Comparison of ENCODE assay signal across 15 mouse cellular contexts in the genomic region with DNA sequence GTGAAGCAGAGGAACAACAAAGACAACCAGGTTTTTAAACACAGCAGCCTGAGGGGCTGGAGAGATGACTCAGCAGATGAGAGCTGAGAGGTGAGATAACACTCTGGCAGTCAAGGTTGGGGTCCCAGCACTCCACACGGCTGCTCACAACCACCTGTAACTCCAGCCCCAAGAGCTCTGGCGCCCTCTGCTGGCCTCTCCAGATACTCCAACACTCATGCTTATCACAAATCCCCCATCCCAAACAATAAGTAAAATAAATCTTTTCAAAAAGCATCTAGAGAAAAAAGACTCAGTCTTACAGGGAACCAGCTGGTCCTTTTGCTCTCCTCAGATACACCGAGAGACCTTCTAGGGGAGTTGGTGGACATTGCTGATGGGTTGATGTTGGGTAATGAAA. TPM values are rescaled to one million over a fixed set of nuclear protein-coding genes. Genes with fewer than 3 reads are reported as not detected.
DNase-seq lines count a peak whose midpoint lies in the region; ATAC-seq and TF ChIP-seq lines count a peak whose summit lies in the region.
"Had no signal": no experiment of that assay in that cellular context is flagged by ENCODE, and none has a peak within 500 bp of the region (broad histone marks: within the 10 kb centered on the region; RNA-seq: fewer than 3 reads in every experiment).

No protein-coding gene starts in this region.

- 82% methylated on average over 3 of the region's 3 CpGs for WGBS in intestine, postnatal 0 days
- 75% methylated on average over 3 of the region's 3 CpGs for WGBS in intestine, embryonic 16.5 days
- WGBS in lung, postnatal 0 days, result 73% methylated on average over 3 of the region's 3 CpGs

- no peak overlapping the region for H3K27ac ChIP-seq in intestine, postnatal 0 days (ENCODE audit: low read depth, low read length)
- H3K27ac ChIP-seq in intestine, embryonic 16.5 days (ENCODE audit: low read length), result no peak overlapping the region
- no peak overlapping the region for H3K27ac ChIP-seq in lung, postnatal 0 days (ENCODE audit: low read length)
- H3K27ac ChIP-seq: hindbrain, embryonic 14.5 days; kidney, embryonic 15.5 days; midbrain, embryonic 10.5 days had no signal

- TF ChIP-seq EP300 in lung, postnatal 0 days (IDR thresholded peaks at IDR 0.05), result no peak

- H3K4me3 ChIP-seq in intestine, postnatal 0 days (ENCODE audit: low read depth, low read length), result no peak overlapping the region
- H3K4me3 ChIP-seq in intestine, embryonic 16.5 days (ENCODE audit: low read length), result no peak overlapping the region
- H3K4me3 ChIP-seq in lung, postnatal 0 days (ENCODE audit: low read depth, low read length), result no peak overlapping the region
- H3K4me3 ChIP-seq: kidney, embryonic 15.5 days; midbrain, embryonic 10.5 days had no signal

- ATAC-seq in intestine, postnatal 0 days, result no peak
- no peak for ATAC-seq in intestine, embryonic 16.5 days
- no peak for ATAC-seq in lung, postnatal 0 days

- 0 out of 2 replicates have a peak, but pooled peaks cover 4% of the 10 kb centered on the region for H3K9me3 ChIP-seq in intestine, postnatal 0 days (ENCODE audit: control insufficient read depth)
- peaks cover 3% of the 10 kb centered on the region; the same call in 1 of the 2 replicates for H3K9me3 ChIP-seq in intestine, embryonic 16.5 days (ENCODE audit: control insufficient read depth, low read length)
- no peaks in the 10 kb centered on the region for H3K9me3 ChIP-seq in lung, postnatal 0 days (ENCODE audit: low read length)
- H3K9me3 ChIP-seq: kidney, embryonic 15.5 days had no signal

- H3K27me3 ChIP-seq in intestine, postnatal 0 days (replicated peaks; ENCODE audit: control insufficient read depth, insufficient read depth, low read length), result no peaks in the 10 kb centered on the region
- no peaks in the 10 kb centered on the region for H3K27me3 ChIP-seq in intestine, embryonic 16.5 days (replicated peaks; ENCODE audit: control insufficient read depth, insufficient read depth, low read length)
- H3K27me3 ChIP-seq in lung, postnatal 0 days (replicated peaks; ENCODE audit: insufficient read depth, low read length), result no peaks in the 10 kb centered on the region
- no peaks in the 10 kb centered on the region for H3K27me3 ChIP-seq in splenic B cell, adult 2 months (ENCODE audit: control insufficient read depth, insufficient read depth, low read length, poor library complexity, severe bottlenecking)
- H3K27me3 ChIP-seq: kidney, embryonic 15.5 days had no signal

- H3K36me3 ChIP-seq in intestine, postnatal 0 days (ENCODE audit: control insufficient read depth, insufficient read depth), result no peaks in the 10 kb centered on the region
- H3K36me3 ChIP-seq in intestine, embryonic 16.5 days (ENCODE audit: control insufficient read depth, insufficient read depth, low read length), result no peaks in the 10 kb centered on the region
- no peaks in the 10 kb centered on the region for H3K36me3 ChIP-seq in lung, postnatal 0 days (ENCODE audit: insufficient read depth, low read length)
- H3K36me3 ChIP-seq in splenic B cell, adult 2 months (ENCODE audit: control insufficient read depth, insufficient read depth, low read length, poor library complexity, severe bottlenecking), result no peaks in the 10 kb centered on the region
- H3K36me3 ChIP-seq: kidney, embryonic 15.5 days; midbrain, embryonic 10.5 days had no signal

- no peak overlapping the region for H3K4me2 ChIP-seq in intestine, postnatal 0 days (replicated peaks; ENCODE audit: low read depth)
- H3K4me2 ChIP-seq in intestine, embryonic 16.5 days (ENCODE audit: low read depth, low read length), result no peak overlapping the region
- H3K4me2 ChIP-seq in lung, postnatal 0 days (replicated peaks; ENCODE audit: low read depth, low read length), result no peak overlapping the region
- H3K4me2 ChIP-seq: hindbrain, embryonic 14.5 days; kidney, embryonic 15.5 days had no signal

- TF ChIP-seq CTCF in intestine, postnatal 0 days (IDR thresholded peaks at IDR 0.05; ENCODE audit: low read depth), result peak; percentile 50
- TF ChIP-seq CTCF in lung, postnatal 0 days (IDR thresholded peaks at IDR 0.05), result 0 out of 2 replicates have a peak, but pooled peaks have one; percentile 8

- no peak for DNase-seq in lung, postnatal 0 days (ENCODE audit: low spot score)
- DNase-seq in lung, postnatal 36 days, result no peak
- peak; percentile 43 for DNase-seq in ES-CJ7 (ENCODE audit: low read depth, low spot score)
- DNase-seq in splenic B cell, adult 2 months (ENCODE audit: low read depth, low spot score), result peak; percentile 3
- no peak for DNase-seq in heart, postnatal 36 days
- DNase-seq in layer of hippocampus, adult 8-10 months (ENCODE audit: low spot score in 2 of 2), result no peak
- DNase-seq: adrenal gland, adult 8-10 months; cerebellum, adult 9-10 months; lung, postnatal 10 days; right cerebral cortex, postnatal 25 days had no signal

- intact Hi-C loops in heart, postnatal 36 days (cut with DNase I), result no loop called here

- no peak overlapping the region for H3K9ac ChIP-seq in intestine, postnatal 0 days (ENCODE audit: low read depth, low read length)
- H3K9ac ChIP-seq in intestine, embryonic 16.5 days (ENCODE audit: low read depth, low read length), result no peak overlapping the region
- H3K9ac ChIP-seq in lung, postnatal 0 days (replicated peaks; ENCODE audit: low read depth), result no peak overlapping the region
- H3K9ac ChIP-seq: hindbrain, embryonic 14.5 days; kidney, embryonic 15.5 days had no signal

- H3K4me1 ChIP-seq in intestine, postnatal 0 days (replicated peaks; ENCODE audit: control insufficient read depth, insufficient read depth, low read length), result no peaks in the 10 kb centered on the region; the same call in 1 of the 2 replicates
- 0 out of 2 replicates have a peak, but pooled peaks cover 13% of the 10 kb centered on the region for H3K4me1 ChIP-seq in intestine, embryonic 16.5 days (ENCODE audit: control insufficient read depth, insufficient read depth, low read length)
- H3K4me1 ChIP-seq in lung, postnatal 0 days (ENCODE audit: insufficient read depth, low read depth, low read length), result no peaks in the 10 kb centered on the region; the same call in 1 of the 2 replicates

RNA-seq across cellular contexts. Expression of a gene that starts 52.7 kb away (rescaled TPM):
- 0.47 and 0.55 TPM in 2 replicates for polyA plus RNA-seq in intestine, postnatal 0 days (2015; fragmentation: Nextera tagmentation; extraction: Ambion mirVana)
- polyA plus RNA-seq in intestine, embryonic 16.5 days (2015; fragmentation: Nextera tagmentation; extraction: Ambion mirVana), result 0.87 and 0.94 TPM in 2 replicates
- polyA plus RNA-seq in lung, postnatal 0 days (2015; fragmentation: Nextera tagmentation; extraction: Ambion mirVana), result 0.58 and 0.65 TPM in 2 replicates
- total RNA-seq in heart, postnatal 36 days (2021), result 1 to 10 TPM; 4.6 to 5.5 TPM
- 10 to 100 TPM; 45.8 to 63.9 (median 55.6) TPM for total RNA-seq in layer of hippocampus, adult 8-10 months (2022)

Comparison
In these comparisons a context has a peak if more than half of its experiments do, and no peak if none do; other contexts are left out.
1. DNase-seq: peak in ES-CJ7 (single experiment) and splenic B cell, adult 2 months (single experiment); none in lung, postnatal 0 days (single experiment), lung, postnatal 36 days (single experiment), heart, postnatal 36 days (0 of 2) and layer of hippocampus, adult 8-10 months (0 of 2).